Mouse (Mus musculus): Measurements from ENCODE around the gene Ost4. TPM values are rescaled to one million over a fixed set of nuclear protein-coding genes. Genes with fewer than 3 reads are reported as not detected.

Ost4 gene
- total and polyA plus RNA-seq, 3 experiments, result 220 to 478 (median 321) TPM

GRCm38 (mm10) chr5:30888337-30889087 is 19.1 kb downstream of the Ost4 start, which contains the start of gene Agbl5 (continued):
- no peak for TF ChIP-seq RAD21 (IDR thresholded peaks at IDR 0.05; ENCODE audit: low read depth, low read length)
- TF ChIP-seq UBTF (IDR thresholded peaks at IDR 0.05; ENCODE audit: borderline replicate concordance, insufficient read depth, low read depth, low read length), result 0 out of 2 replicates have a peak, but pooled peaks have one; percentile 28
- no peak for TF ChIP-seq CTCF (IDR thresholded peaks at IDR 0.05 in 2 of 3, conservative IDR thresholded peaks at IDR 0.05 in 1 of 3; ENCODE audit: control insufficient read depth in 1 of 3, insufficient read depth in 1 of 3, low read depth in 2 of 3, low read length in 3 of 3, poor library complexity in 1 of 3, severe bottlenecking in 1 of 3)
- peak; percentile 90 for TF ChIP-seq MAX (IDR thresholded peaks at IDR 0.05; ENCODE audit: low read length)
- no peak for TF ChIP-seq ZNF384 (IDR thresholded peaks at IDR 0.05; ENCODE audit: low read depth, low read length)
- TF ChIP-seq JUND (IDR thresholded peaks at IDR 0.05; ENCODE audit: low read depth, low read length), result no peak
- TF ChIP-seq ETS1 (IDR thresholded peaks at IDR 0.05; ENCODE audit: low read depth, low read length), result peak; percentile 45; the same call in 1 of the 2 replicates
- 0 out of 2 replicates have a peak, but pooled peaks have one; percentile 33 for TF ChIP-seq POLR2AphosphoS5 (IDR thresholded peaks at IDR 0.05; ENCODE audit: borderline replicate concordance, low read depth, low read length)
- TF ChIP-seq MXI1 (IDR thresholded peaks at IDR 0.05; ENCODE audit: low read depth, low read length), result peak; percentile 97
- peak; percentile 98 for TF ChIP-seq TBP (IDR thresholded peaks at IDR 0.05; ENCODE audit: low read depth, low read length)
- TF ChIP-seq HCFC1 (IDR thresholded peaks at IDR 0.05; ENCODE audit: low read depth, low read length), result peak; percentile 87
- TF ChIP-seq NRF1 (IDR thresholded peaks at IDR 0.05; ENCODE audit: insufficient read depth, low read depth, low read length, poor library complexity, severe bottlenecking), result peak; percentile 54; the same call in 1 of the 2 replicates
- TF ChIP-seq ZKSCAN1 (IDR thresholded peaks at IDR 0.05; ENCODE audit: low read depth, low read length), result no peak
- TF ChIP-seq USF1 (IDR thresholded peaks at IDR 0.05; ENCODE audit: low read depth, low read length), result 0 out of 2 replicates have a peak, but pooled peaks have one; percentile 12
- peak; percentile 75 for TF ChIP-seq POLR2AphosphoS2 (IDR thresholded peaks at IDR 0.05; ENCODE audit: low read length)
- TF ChIP-seq MYB (IDR thresholded peaks at IDR 0.05; ENCODE audit: low read depth, low read length), result peak; percentile 75
- TF ChIP-seq USF2 (IDR thresholded peaks at IDR 0.05; ENCODE audit: borderline replicate concordance in 1 of 2, insufficient read depth in 1 of 2, low read depth in 1 of 2, low read length in 2 of 2), result no peak

GRCm38 (mm10) chr5:30887858-30888336 is 19.7 kb downstream of the Ost4 start:
- peaks cover 5% of the 10 kb centered on the region; the same call in 1 of the 2 replicates for H3K79me2 ChIP-seq (ENCODE audit: control insufficient read depth, insufficient read depth, low read length, poor library complexity)
- peak overlapping the region; percentile 66 for H3K9ac ChIP-seq (ENCODE audit: control insufficient read depth, low read depth, low read length, poor library complexity, severe bottlenecking)
- peak overlapping the region; percentile 50 to 72 for H3K4me3 ChIP-seq (ENCODE audit: control insufficient read depth in 1 of 2, insufficient read depth in 1 of 2, low read depth in 2 of 2, low read length in 2 of 2)
- DNase-seq (ENCODE audit: low read depth, low spot score), result peak; percentile 99
- H3K27ac ChIP-seq (ENCODE audit: control insufficient read depth, low read depth, low read length), result peak overlapping the region; percentile 69
- H3K9me3 ChIP-seq (replicated peaks; ENCODE audit: insufficient read depth, low read length), result no peaks in the 10 kb centered on the region
- peaks cover 0 to 12% of the 10 kb centered on the region in 2 experiments; a peak in 1 of 4 replicates for H3K36me3 ChIP-seq (ENCODE audit: control insufficient read depth in 1 of 2, insufficient read depth in 2 of 2, low read length in 2 of 2)
- no peaks in the 10 kb centered on the region for H3K27me3 ChIP-seq (ENCODE audit: control insufficient read depth in 1 of 2, insufficient read depth in 2 of 2, low read length in 2 of 2)
- peaks cover 0 to 10% of the 10 kb centered on the region in 2 experiments; a peak in 2 of 4 replicates for H3K4me1 ChIP-seq (ENCODE audit: control insufficient read depth in 1 of 2, insufficient read depth in 2 of 2, low read length in 2 of 2)
- TF ChIP-seq MYB (IDR thresholded peaks at IDR 0.05; ENCODE audit: low read depth, low read length) (no peak), USF1 (IDR thresholded peaks at IDR 0.05; ENCODE audit: low read depth, low read length) (no peak), ZNF384 (IDR thresholded peaks at IDR 0.05; ENCODE audit: low read depth, low read length) (peak; percentile 99), ELF1 (IDR thresholded peaks at IDR 0.05; ENCODE audit: low read depth, low read length) (peak; percentile 88), POLR2A (IDR thresholded peaks at IDR 0.05; ENCODE audit: control insufficient read depth in 1 of 2, insufficient read depth in 1 of 2, low read depth in 1 of 2, low read length in 2 of 2, poor library complexity in 1 of 2) (no peak), MEF2A (IDR thresholded peaks at IDR 0.05; ENCODE audit: extremely low read depth, insufficient replicate concordance, low read depth, low read length, poor library complexity, severe bottlenecking) (no peak), POLR2AphosphoS5 (IDR thresholded peaks at IDR 0.05; ENCODE audit: borderline replicate concordance, low read depth, low read length) (no peak), SIN3A (IDR thresholded peaks at IDR 0.05; ENCODE audit: low read length) (no peak), E2F4 (IDR thresholded peaks at IDR 0.05; ENCODE audit: borderline replicate concordance, low read depth, low read length) (peak; percentile 75; the same call in 1 of the 2 replicates), POLR2AphosphoS2 (IDR thresholded peaks at IDR 0.05; ENCODE audit: low read length) (no peak), UBTF (IDR thresholded peaks at IDR 0.05; ENCODE audit: borderline replicate concordance, insufficient read depth, low read depth, low read length) (peak; percentile 97; the same call in 1 of the 2 replicates), JUND (IDR thresholded peaks at IDR 0.05; ENCODE audit: low read depth, low read length) (no peak), CHD1 (IDR thresholded peaks at IDR 0.05; ENCODE audit: low read depth, low read length) (no peak), NRF1 (IDR thresholded peaks at IDR 0.05; ENCODE audit: insufficient read depth, low read depth, low read length, poor library complexity, severe bottlenecking) (peak; percentile 28; the same call in 1 of the 2 replicates), ZMIZ1 (IDR thresholded peaks at IDR 0.05; ENCODE audit: low read depth, low read length) (no peak), MYC (IDR thresholded peaks at IDR 0.05; ENCODE audit: low read depth, low read length) (no peak), RCOR1 (IDR thresholded peaks at IDR 0.05; ENCODE audit: low read depth, low read length) (no peak), RAD21 (IDR thresholded peaks at IDR 0.05; ENCODE audit: low read depth, low read length) (no peak), SMC3 (IDR thresholded peaks at IDR 0.05; ENCODE audit: low read depth, low read length) (no peak), MXI1 (IDR thresholded peaks at IDR 0.05; ENCODE audit: low read depth, low read length) (no peak), TBP (IDR thresholded peaks at IDR 0.05; ENCODE audit: low read depth, low read length) (peak; percentile 98), MAX (IDR thresholded peaks at IDR 0.05; ENCODE audit: low read length) (no peak), GATA1 (IDR thresholded peaks at IDR 0.05; ENCODE audit: low read depth, low read length) (peak; percentile 40; the same call in 1 of the 2 replicates), ETS1 (IDR thresholded peaks at IDR 0.05; ENCODE audit: low read depth, low read length) (no peak), TAL1 (IDR thresholded peaks at IDR 0.05; ENCODE audit: low read length) (no peak)
